1 mouse cellular context compared by ENCODE assay signal in the genomic region with DNA sequence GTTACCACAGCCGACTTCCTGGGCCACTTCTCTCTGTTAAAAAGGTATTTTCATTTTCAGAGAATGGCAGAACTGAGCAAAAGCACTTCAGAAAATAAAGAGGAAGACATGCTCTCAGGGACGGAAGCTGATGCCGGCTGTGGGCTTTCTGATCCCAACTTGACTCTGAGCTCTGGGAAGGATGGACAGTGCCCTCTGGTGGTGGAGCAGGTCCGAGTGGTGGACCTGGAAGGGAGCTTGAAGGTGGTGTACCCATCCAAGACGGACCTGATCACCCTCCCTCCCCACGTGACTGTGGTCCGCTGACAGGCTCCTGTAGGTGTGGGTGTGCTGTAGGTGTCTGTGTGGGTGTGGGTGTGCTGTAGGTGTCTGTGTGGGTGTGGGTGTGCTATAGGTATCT.
TF ChIP-seq lines count a peak whose summit lies in the region.

No protein-coding gene starts in this region.

TF ChIP-seq in MEL, 35 proteins besides CTCF, POLR2A, EP300 and RAD21 (continued from another document):
- TF ChIP-seq BHLHE40 (IDR thresholded peaks at IDR 0.05; ENCODE audit: borderline replicate concordance, low read depth, low read length), result no peak
- peak; percentile 37 for TF ChIP-seq SMC3 (IDR thresholded peaks at IDR 0.05; ENCODE audit: low read depth, low read length)
TF ChIP-seq in MEL: peak in this region for 1.
